Mouse (Mus musculus) CH12.LX (cell line): ENCODE results near the gene Gabrr2. TPM values are rescaled to one million over a fixed set of nuclear protein-coding genes. Genes with fewer than 3 reads are reported as not detected.

Experiments
- DNase-seq: peaks from one replicate; pipeline ENCODE4 v3.0.0-alpha.2; 2013; ENCODE audit errors: extremely low read depth
- H3K27ac ChIP-seq: 2 replicates; pipeline ENCODE4 v1.5.1; 2012; ENCODE audit warnings: low read depth, mild to moderate bottlenecking, control low read depth, moderate library complexity; ENCODE audit not compliant: insufficient read depth
- H3K27me3 ChIP-seq: replicated peaks from 2 replicates; pipeline ENCODE3; 2012; ENCODE audit warnings: inconsistent platforms
- H3K36me3 ChIP-seq, 2 experiments: replicated peaks in 1 of 2; 2 replicates each; pipeline versions ENCODE3 to v1.6.1; 2012; ENCODE audit warnings: inconsistent platforms in 1 of 2, low read length in 1 of 2, mild to moderate bottlenecking in 1 of 2, mixed read lengths in 1 of 2, moderate library complexity in 1 of 2; ENCODE audit not compliant: control insufficient read depth in 1 of 2, insufficient read depth in 1 of 2
- H3K4me1 ChIP-seq, 2 experiments: 2 replicates each; pipeline ENCODE4 v1.6.1; 2012; ENCODE audit warnings: inconsistent platforms in 1 of 2, moderate library complexity in 1 of 2; ENCODE audit not compliant: insufficient read depth in 2 of 2, control insufficient read depth in 1 of 2
- H3K4me2 ChIP-seq: 2 replicates; pipeline ENCODE4 v1.6.1; 2012; ENCODE audit warnings: low read depth, mild to moderate bottlenecking, control low read depth; ENCODE audit not compliant: poor library complexity, insufficient read depth, severe bottlenecking
- H3K4me3 ChIP-seq, 3 experiments: fragments of 150-350 bp in 1 of 3; sonication (generic) in 1 of 3; replicated peaks in 1 of 3; 2 replicates each; pipeline versions ENCODE3 to v1.5.1; 2011 to 2012; ENCODE audit warnings: low read depth in 2 of 3, low read length in 2 of 3, mild to moderate bottlenecking in 2 of 3, moderate library complexity in 2 of 3, control low read depth in 1 of 3, improper control_type of control experiment in 1 of 3, inconsistent platforms in 1 of 3, mixed read lengths in 1 of 3; ENCODE audit not compliant: poor library complexity in 1 of 3
- H3K79me2 ChIP-seq: replicated peaks from 2 replicates; pipeline ENCODE4 v1.6.1; 2012; ENCODE audit warnings: mild to moderate bottlenecking, moderate library complexity; ENCODE audit not compliant: control insufficient read depth, poor library complexity, insufficient read depth, severe bottlenecking; ENCODE audit errors: extremely low read depth
- H3K9ac ChIP-seq: 2 replicates; pipeline ENCODE4 v1.6.1; 2012; ENCODE audit warnings: low read depth, mild to moderate bottlenecking, control low read depth, moderate library complexity; ENCODE audit not compliant: insufficient read depth
- H3K9me3 ChIP-seq: replicated peaks from 2 replicates; pipeline ENCODE3; 2012; ENCODE audit warnings: low read length, inconsistent platforms, mixed read lengths
- BHLHE40 ChIP-seq: IDR thresholded peaks from 2 replicates; pipeline ENCODE4 v1.6.1; 2011; ENCODE audit warnings: mild to moderate bottlenecking, low read depth, low read length, improper control_type of control experiment
- CHD2 ChIP-seq: IDR thresholded peaks from 2 replicates; pipeline ENCODE4 v1.6.1; 2011; ENCODE audit warnings: low read length, improper control_type of control experiment
- CTCF ChIP-seq, 2 experiments: IDR thresholded peaks in 1 of 2; conservative IDR thresholded peaks in 1 of 2; 2 replicates each; pipeline ENCODE4 v1.5.1; 2011 to 2012; ENCODE audit warnings: low read depth in 2 of 2, low read length in 2 of 2, improper control_type of control experiment in 1 of 2, inconsistent platforms in 1 of 2, mild to moderate bottlenecking in 1 of 2, moderate library complexity in 1 of 2
- E2F4 ChIP-seq: IDR thresholded peaks from 2 replicates; pipeline ENCODE4 v1.6.1; 2011; ENCODE audit warnings: low read depth, low read length, improper control_type of control experiment; ENCODE audit not compliant: insufficient replicate concordance
- ELF1 ChIP-seq: IDR thresholded peaks from 2 replicates; pipeline ENCODE4 v1.6.1; 2014; ENCODE audit warnings: low read depth, mild to moderate bottlenecking, inconsistent platforms, low read length, improper control_type of control experiment
- ETS1 ChIP-seq: conservative IDR thresholded peaks from 2 replicates; pipeline ENCODE4 v1.6.1; 2012; ENCODE audit warnings: low read depth, mild to moderate bottlenecking, inconsistent platforms, low read length, improper control_type of control experiment, moderate library complexity
- GABPA ChIP-seq: IDR thresholded peaks from 2 replicates; pipeline ENCODE4 v1.6.1; 2012; ENCODE audit warnings: low read depth, low read length, improper control_type of control experiment, inconsistent platforms; ENCODE audit not compliant: insufficient replicate concordance
- JUND ChIP-seq: conservative IDR thresholded peaks from 2 replicates; pipeline ENCODE4 v1.6.1; 2011; ENCODE audit warnings: low read depth, low read length, improper control_type of control experiment
- KAT2A ChIP-seq: IDR thresholded peaks from 2 replicates; pipeline ENCODE4 v1.6.1; 2012; ENCODE audit warnings: low read length, improper control_type of control experiment, inconsistent platforms; ENCODE audit not compliant: insufficient replicate concordance
- MAFK ChIP-seq: IDR thresholded peaks from 2 replicates; pipeline ENCODE4 v1.6.1; 2011; ENCODE audit warnings: low read length, improper control_type of control experiment; ENCODE audit not compliant: insufficient replicate concordance
- MAX ChIP-seq: IDR thresholded peaks from 2 replicates; pipeline ENCODE4 v1.6.1; 2011; ENCODE audit warnings: low read length, improper control_type of control experiment
- MAZ ChIP-seq: IDR thresholded peaks from 2 replicates; pipeline ENCODE4 v1.6.1; 2012; ENCODE audit warnings: low read depth, mild to moderate bottlenecking, inconsistent platforms, low read length, improper control_type of control experiment, moderate library complexity
- MEF2A ChIP-seq: IDR thresholded peaks from 2 replicates; pipeline ENCODE4 v1.6.1; 2014; ENCODE audit warnings: low read depth, mild to moderate bottlenecking, inconsistent platforms, low read length, improper control_type of control experiment, borderline replicate concordance
- MXI1 ChIP-seq: IDR thresholded peaks from 2 replicates; pipeline ENCODE4 v1.6.1; 2011; ENCODE audit warnings: mild to moderate bottlenecking, low read depth, low read length, improper control_type of control experiment
- NELFE ChIP-seq: IDR thresholded peaks from 2 replicates; pipeline ENCODE4 v1.6.1; 2011; ENCODE audit warnings: low read depth, low read length, improper control_type of control experiment
- POLR2A ChIP-seq: IDR thresholded peaks from 2 replicates; pipeline ENCODE4 v1.6.1; 2011; ENCODE audit warnings: low read depth, mild to moderate bottlenecking, improper control_type of control experiment, low read length
- RCOR1 ChIP-seq: conservative IDR thresholded peaks from 2 replicates; pipeline ENCODE4 v1.6.1; 2012; ENCODE audit warnings: low read depth, mild to moderate bottlenecking, inconsistent platforms, low read length, improper control_type of control experiment
- SIN3A ChIP-seq: IDR thresholded peaks from 2 replicates; pipeline ENCODE4 v1.6.1; 2012; ENCODE audit warnings: low read length, improper control_type of control experiment, inconsistent platforms
- SMC3 ChIP-seq: IDR thresholded peaks from 2 replicates; pipeline ENCODE4 v1.6.1; 2011; ENCODE audit warnings: low read depth, low read length, improper control_type of control experiment
- USF2 ChIP-seq: conservative IDR thresholded peaks from 2 replicates; pipeline ENCODE4 v1.6.1; 2011; ENCODE audit warnings: low read depth, low read length, improper control_type of control experiment
- ZKSCAN1 ChIP-seq: IDR thresholded peaks from 2 replicates; pipeline ENCODE4 v1.6.1; 2012; ENCODE audit warnings: low read depth, inconsistent platforms, low read length, improper control_type of control experiment, borderline replicate concordance
- dilution Hi-C: fragments of 300-500 bp; cut with MboI; formaldehyde crosslinking; loops from 2 replicates; pipeline ENCODE4 v1.14.3; 2020; ENCODE audit warnings: low sequenced_read_pairs; ENCODE audit not compliant: extremely low pct_unique_long_range_greater_than_20kb, extremely low pct_ligation_motif_present
- in situ Hi-C: fragments of 300-500 bp; cut with MboI; formaldehyde crosslinking; loops from 3 replicates; pipeline ENCODE4 v1.14.3; 2019; ENCODE audit warnings: low sequenced_read_pairs, low pct_ligation_motif_present, low pct_unique_long_range_greater_than_20kb, mixed read lengths
- polyA plus RNA-seq: library from polyadenylated mRNA; unstranded; fragments of >175 nt; gene quantifications from 2 replicates; pipeline ENCODE4 v1.2.1, GENCODE M21; 2012; ENCODE audit warnings: low read depth; ENCODE audit not compliant: insufficient read length
- total RNA-seq, 2 experiments: library from RNA; depleted of rRNA; stranded (reverse); fragments of 300-350 nt in 1 of 2; fragments of >200 nt in 1 of 2; gene quantifications; 2 replicates each; pipeline ENCODE4 v1.2.3; 2012 to 2014

Gabrr2 gene
- total and polyA plus RNA-seq, 3 experiments, result 0.42 to 0.59 TPM; not detected in 1

DNA sequence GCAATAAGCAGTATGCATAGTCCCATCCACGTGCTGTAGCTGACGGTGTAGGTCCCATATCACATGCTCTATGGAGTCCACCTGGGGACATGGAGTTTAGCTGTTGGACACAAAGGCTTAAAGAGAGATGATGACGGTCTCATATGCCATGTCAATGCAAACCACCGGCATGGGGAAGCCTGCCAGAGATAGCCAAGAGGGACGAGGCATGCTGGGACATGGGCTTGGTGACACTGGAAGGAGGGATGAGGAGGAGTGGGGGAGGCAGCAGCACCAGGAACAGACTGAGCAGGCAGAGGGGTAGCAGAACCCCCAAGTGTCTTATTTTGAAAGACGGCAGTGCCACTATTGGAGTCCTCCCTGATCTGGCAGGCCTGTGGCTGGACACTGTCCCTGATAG, 5.0 kb downstream of the Gabrr2 start:
- dilution Hi-C loops, result no loop called here
- Histone ChIP-seq H3K9ac (no peak overlapping the region), H3K79me2 (no peaks in the 10 kb centered on the region), H3K36me3 (no peaks in the 10 kb centered on the region), H3K9me3 (no peaks in the 10 kb centered on the region), H3K27ac (no peak overlapping the region), H3K4me2 (no peak overlapping the region), H3K4me3 (no peak overlapping the region), H3K27me3 (no peaks in the 10 kb centered on the region), H3K4me1 (peaks cover 4 to 15% of the 10 kb centered on the region in 2 experiments)
- TF ChIP-seq MEF2A, result no peak
- no peak for TF ChIP-seq RCOR1
- TF ChIP-seq POLR2A, result no peak
- TF ChIP-seq JUND, result no peak
- DNase-seq, result no peak
- in situ Hi-C loops, result no loop called here

DNA sequence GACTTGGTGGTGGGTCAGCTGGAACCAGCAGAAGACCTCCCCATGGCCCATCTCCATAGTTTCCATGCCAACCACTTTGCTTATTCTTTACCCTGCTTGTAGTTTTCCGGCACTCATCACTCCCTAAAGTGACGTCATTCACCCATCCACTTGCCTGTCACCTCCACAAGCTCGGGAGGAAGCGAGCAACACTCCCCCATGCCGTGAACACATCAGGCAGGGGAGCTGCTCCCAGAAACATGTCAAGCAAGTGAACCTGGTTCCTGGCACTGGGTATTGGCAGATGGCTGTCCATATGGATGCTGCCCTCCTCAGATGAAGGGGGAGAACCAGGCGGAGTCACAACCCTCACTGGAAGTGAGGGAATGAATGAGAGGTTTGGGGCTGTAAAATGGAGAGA, 6.1 kb downstream of the Gabrr2 start:
- no peak overlapping the region for H3K4me3 ChIP-seq
- no peak for TF ChIP-seq SMC3
- no peak for TF ChIP-seq ETS1
- no peak for TF ChIP-seq KAT2A
- no peak for TF ChIP-seq NELFE
- TF ChIP-seq ELF1, result no peak
- no peak for TF ChIP-seq MAX
- TF ChIP-seq SIN3A, result no peak
- TF ChIP-seq CHD2, result no peak
- no peak for TF ChIP-seq GABPA
- no peak for TF ChIP-seq USF2
- TF ChIP-seq JUND, result no peak
- TF ChIP-seq ZKSCAN1, result no peak
- TF ChIP-seq MAFK, result no peak
- TF ChIP-seq E2F4, result no peak
- no peak for TF ChIP-seq BHLHE40
- no peak for TF ChIP-seq MAZ
- TF ChIP-seq MEF2A, result no peak
- no peak for TF ChIP-seq MXI1
- no peak for TF ChIP-seq CTCF (conservative IDR thresholded peaks at IDR 0.05 in 1 of 2, IDR thresholded peaks at IDR 0.05 in 1 of 2; ENCODE audit: low read depth in 2 of 2, low read length in 2 of 2)
- no peak for DNase-seq
- H3K27ac ChIP-seq, result no peak overlapping the region
- peaks cover 8 to 16% of the 10 kb centered on the region in 2 experiments for H3K4me1 ChIP-seq
- no peaks in the 10 kb centered on the region for H3K27me3 ChIP-seq
- no peak overlapping the region for H3K4me2 ChIP-seq
- dilution Hi-C loops (no loop called here), in situ Hi-C loops (no loop called here)
- H3K36me3 ChIP-seq, result no peaks in the 10 kb centered on the region
- H3K79me2 ChIP-seq, result no peaks in the 10 kb centered on the region
- no peak overlapping the region for H3K9ac ChIP-seq
- H3K9me3 ChIP-seq, result no peaks in the 10 kb centered on the region
